Mouse (Mus musculus) stomach, embryonic 16.5 days (tissue): ENCODE measurements around the gene Cdh18. TPM values are rescaled to one million over a fixed set of nuclear protein-coding genes. Genes with fewer than 3 reads are reported as not detected.
"Not testable (repeated sequence)": the region's sequence is repeated elsewhere in the genome, so short reads cannot be mapped to it uniquely, and the experiment has no call there.

Source experiments
- ATAC-seq: fragments of 200-750 bp; cut with Nextera tagmentation; 2 replicates; pipeline ENCODE4 v1.8.0; 2017; ENCODE audit warnings: moderate number of reproducible peaks, moderate TSS enrichment; ENCODE audit not compliant: insufficient read depth, low FRiP score
- H3K27ac ChIP-seq: fragments of 300-500 bp; sonication (generic); 2 replicates; pipeline ENCODE4 v1.5.1; 2014; ENCODE audit warnings: low read length
- H3K27me3 ChIP-seq: fragments of 300-500 bp; sonication (generic); 2 replicates; pipeline ENCODE4 v1.6.1; 2014; ENCODE audit warnings: low read length, control low read depth, mixed read lengths; ENCODE audit not compliant: control insufficient read depth, insufficient read depth
- H3K36me3 ChIP-seq: fragments of 300-500 bp; sonication (generic); 2 replicates; pipeline ENCODE4 v1.6.1; 2014; ENCODE audit warnings: low read length; ENCODE audit not compliant: control insufficient read depth, insufficient read depth
- H3K4me1 ChIP-seq: fragments of 300-500 bp; sonication (generic); 2 replicates; pipeline ENCODE4 v1.6.1; 2014; ENCODE audit warnings: low read length, control low read depth, mixed read lengths; ENCODE audit not compliant: control insufficient read depth, insufficient read depth
- H3K4me2 ChIP-seq: fragments of 300-500 bp; sonication (generic); 2 replicates; pipeline ENCODE4 v1.6.1; 2014; ENCODE audit warnings: low read depth, low read length, mixed read lengths
- H3K4me3 ChIP-seq: fragments of 300-500 bp; sonication (generic); replicated peaks from 2 replicates; pipeline ENCODE4 v1.5.1; 2014; ENCODE audit warnings: mild to moderate bottlenecking, low read length
- H3K9ac ChIP-seq: fragments of 300-500 bp; sonication (generic); 2 replicates; pipeline ENCODE4 v1.6.1; 2014; ENCODE audit warnings: low read length
- H3K9me3 ChIP-seq: fragments of 300-500 bp; sonication (generic); replicated peaks from 2 replicates; pipeline ENCODE4 v1.6.1; 2016; ENCODE audit warnings: low read length, control low read depth; ENCODE audit not compliant: control insufficient read depth
- WGBS: fragments of 180-500 bp; shearing (Covaris S2); extraction: QIAGEN DNeasy Blood & Tissue Kit; methylation state at CpG from one replicate; pipeline ENCODE4 v1.1.7; 2014; 5-methylcytosine and 5-hydroxymethylcytosine counted together
- polyA plus RNA-seq: library from polyadenylated mRNA; unstranded; fragments of >200 nt; fragmentation: Nextera tagmentation; extraction: Ambion mirVana; gene quantifications from 2 replicates; pipeline ENCODE4 v1.2.1, GENCODE M21; 2015

The Cdh18 gene
- polyA plus RNA-seq, 1 experiment from 2014 or later, result 1.8 TPM

- Histone ChIP-seq H3K9ac (no peak overlapping the region), H3K36me3 (no peaks in the 10 kb centered on the region), H3K27me3 (no peaks in the 10 kb centered on the region), H3K4me1 (no peaks in the 10 kb centered on the region), H3K4me2 (no peak overlapping the region), H3K4me3 (no peak overlapping the region), H3K9me3 (no peaks in the 10 kb centered on the region), H3K27ac (no peak overlapping the region)
- 33% methylated on average over 2 of the region's 2 CpGs for WGBS
- no peak for ATAC-seq
Observed at GRCm38 (mm10) chr15:23021151-23021550, 472.3 kb downstream of the Cdh18 start.

GRCm38 (mm10) chr15:23022635-23023034, 473.8 kb downstream of the Cdh18 start:
- Histone ChIP-seq H3K4me2 (no peak overlapping the region), H3K27ac (no peak overlapping the region), H3K27me3 (no peaks in the 10 kb centered on the region), H3K4me3 (no peak overlapping the region), H3K9ac (no peak overlapping the region), H3K9me3 (no peaks in the 10 kb centered on the region), H3K4me1 (no peaks in the 10 kb centered on the region), H3K36me3 (no peaks in the 10 kb centered on the region)
- no peak for ATAC-seq

DNA sequence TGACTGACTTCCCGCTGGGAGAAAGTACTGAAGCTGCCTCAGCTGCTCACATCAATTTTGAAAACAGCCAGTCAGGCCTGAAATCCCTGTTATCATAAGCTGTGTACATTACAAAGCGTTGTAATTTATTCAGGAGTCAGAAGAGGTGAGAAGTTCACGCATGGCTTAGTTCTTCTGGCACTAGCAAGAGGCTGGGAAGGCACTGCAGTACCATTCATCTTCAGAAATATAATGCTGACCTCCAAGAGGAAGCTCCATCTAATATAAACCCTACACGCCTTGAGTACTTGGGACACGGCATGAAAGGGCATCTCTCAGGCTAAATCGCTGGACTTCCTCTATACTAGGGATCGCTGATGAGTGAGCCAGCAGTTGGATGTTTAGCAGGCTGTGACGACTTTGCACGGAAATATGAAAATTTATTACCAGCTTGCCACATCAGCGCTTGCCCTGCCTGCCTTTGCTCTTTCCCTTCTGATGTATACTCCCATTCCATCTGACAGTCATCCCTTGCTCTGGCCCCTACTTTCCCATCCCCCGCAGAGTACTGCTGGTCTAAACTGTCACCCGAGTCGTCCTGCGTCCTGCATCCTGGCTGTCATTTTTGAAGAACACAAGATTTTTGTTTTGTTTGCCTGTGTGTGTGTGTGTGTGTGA, 486.9 kb downstream of the Cdh18 start:
- Histone ChIP-seq H3K36me3 (no peaks in the 10 kb centered on the region), H3K9me3 (no peaks in the 10 kb centered on the region), H3K27ac (peak overlapping the region; percentile 55), H3K4me2 (peak overlapping the region; percentile 74), H3K27me3 (no peaks in the 10 kb centered on the region), H3K4me1 (no peaks in the 10 kb centered on the region), H3K9ac (peak overlapping the region; percentile 47; the same call in 1 of the 2 replicates), H3K4me3 (peak overlapping the region; percentile 48)
- 3% methylated on average over 14 of the region's 14 CpGs for WGBS
- peak; percentile 72 for ATAC-seq

GRCm38 (mm10) chr15:23036208-23037065, 487.6 kb downstream of the Cdh18 start:
- H3K27ac ChIP-seq, result peak overlapping the region; percentile 55
- peak; percentile 97 for ATAC-seq
- H3K4me2 ChIP-seq, result peak overlapping the region; percentile 74
- WGBS, result 2% methylated on average over 23 of the region's 23 CpGs
- no peaks in the 10 kb centered on the region for H3K36me3 ChIP-seq
- no peaks in the 10 kb centered on the region for H3K27me3 ChIP-seq
- no peaks in the 10 kb centered on the region for H3K9me3 ChIP-seq
- peak overlapping the region; percentile 48 for H3K4me3 ChIP-seq
- H3K4me1 ChIP-seq, result no peaks in the 10 kb centered on the region
- H3K9ac ChIP-seq, result peak overlapping the region; percentile 47

- Histone ChIP-seq H3K27me3 (no peaks in the 10 kb centered on the region), H3K4me1 (no peaks in the 10 kb centered on the region), H3K4me3 (no peak overlapping the region), H3K27ac (no peak overlapping the region), H3K4me2 (no peak overlapping the region), H3K9ac (no peak overlapping the region), H3K36me3 (no peaks in the 10 kb centered on the region), H3K9me3 (no peaks in the 10 kb centered on the region)
- no peak for ATAC-seq
Observed at GRCm38 (mm10) chr15:23037561-23037960, 488.7 kb downstream of the Cdh18 start.

- ATAC-seq, result no peak
- H3K9me3 ChIP-seq, result no peaks in the 10 kb centered on the region
- H3K4me3 ChIP-seq, result no peak overlapping the region
- no peaks in the 10 kb centered on the region for H3K36me3 ChIP-seq
- no peak overlapping the region for H3K27ac ChIP-seq
- H3K4me2 ChIP-seq, result no peak overlapping the region
- no peaks in the 10 kb centered on the region for H3K27me3 ChIP-seq
- 75% methylated on average over 4 of the region's 4 CpGs for WGBS
- H3K9ac ChIP-seq, result no peak overlapping the region
- H3K4me1 ChIP-seq, result no peaks in the 10 kb centered on the region
Observed at GRCm38 (mm10) chr15:23046127-23046785, 497.4 kb downstream of the Cdh18 start.

DNA sequence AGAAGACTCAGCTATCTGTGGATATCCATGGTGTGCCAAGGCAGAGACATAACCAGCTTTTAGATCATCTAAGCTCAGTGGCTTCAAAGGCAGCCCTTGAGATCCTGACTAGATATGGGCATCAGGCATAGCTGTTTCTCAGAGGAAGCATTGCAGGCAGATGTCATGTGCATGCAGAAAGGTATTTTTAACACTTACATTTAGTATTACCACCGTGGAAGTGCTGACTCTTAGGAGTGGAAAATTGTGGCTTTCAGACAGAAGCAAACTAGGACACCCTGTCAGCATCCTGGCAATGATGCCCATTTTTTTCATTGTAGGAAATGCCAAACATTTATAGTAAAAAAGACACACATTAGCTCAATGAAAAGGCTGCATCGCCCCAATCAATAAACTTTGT, 503.2 kb downstream of the Cdh18 start:
- Histone ChIP-seq H3K27ac (no peak overlapping the region), H3K9me3 (no peaks in the 10 kb centered on the region), H3K36me3 (no peaks in the 10 kb centered on the region), H3K27me3 (no peaks in the 10 kb centered on the region), H3K4me1 (no peaks in the 10 kb centered on the region), H3K4me3 (no peak overlapping the region), H3K9ac (no peak overlapping the region), H3K4me2 (no peak overlapping the region)
- WGBS, result 75% methylated on average over 2 of the region's 2 CpGs
- no peak for ATAC-seq

GRCm38 (mm10) chr15:23085326-23085725, 536.5 kb downstream of the Cdh18 start:
- H3K27me3 ChIP-seq, H3K36me3 ChIP-seq, H3K4me1 ChIP-seq, H3K9me3 ChIP-seq, ATAC-seq, H3K27ac ChIP-seq, H3K4me3 ChIP-seq, H3K9ac ChIP-seq, H3K4me2 ChIP-seq: not testable (repeated sequence)
- WGBS, result 75% methylated on average over 1 of the region's 1 CpGs

GRCm38 (mm10) chr15:23087535-23087934, 538.7 kb downstream of the Cdh18 start:
- H3K4me1 ChIP-seq, result no peaks in the 10 kb centered on the region
- H3K27ac ChIP-seq, result no peak overlapping the region
- no peaks in the 10 kb centered on the region for H3K9me3 ChIP-seq
- WGBS, result 72% methylated on average over 2 of the region's 2 CpGs
- no peaks in the 10 kb centered on the region for H3K27me3 ChIP-seq
- no peak overlapping the region for H3K4me2 ChIP-seq
- no peak for ATAC-seq
- H3K36me3 ChIP-seq, result no peaks in the 10 kb centered on the region
- H3K9ac ChIP-seq, result no peak overlapping the region
- H3K4me3 ChIP-seq, result no peak overlapping the region
